Mouse (Mus musculus) embryonic facial prominence, embryonic 14.5 days (tissue): Measurements from ENCODE around the gene Pole3. TPM values are rescaled to one million over a fixed set of nuclear protein-coding genes. Genes with fewer than 3 reads are reported as not detected.
A peak's percentile ranks its signal among the peaks of the same experiment; 100 is the strongest.

Experiments
- ATAC-seq: fragments of 200-750 bp; cut with Nextera tagmentation; 2 replicates; pipeline ENCODE4 v1.8.0; 2017; ENCODE audit warnings: low read depth, moderate number of reproducible peaks, moderate TSS enrichment
- DNase-seq: peaks from one replicate; pipeline ENCODE4 v3.0.0-alpha.2; 2015; ENCODE audit warnings: low spot score
- H3K27ac ChIP-seq: fragments of 300-500 bp; sonication (generic); replicated peaks from 2 replicates; pipeline ENCODE4 v1.5.1; 2014; ENCODE audit warnings: low read depth, mild to moderate bottlenecking, low read length, moderate library complexity
- H3K27me3 ChIP-seq: fragments of 300-500 bp; sonication (generic); replicated peaks from 2 replicates; pipeline ENCODE4 v1.6.1; 2014; ENCODE audit warnings: low read length; ENCODE audit not compliant: control insufficient read depth, insufficient read depth
- H3K36me3 ChIP-seq: fragments of 300-500 bp; sonication (generic); 2 replicates; pipeline ENCODE4 v1.6.1; 2014; ENCODE audit warnings: low read length, mixed read lengths; ENCODE audit not compliant: control insufficient read depth, insufficient read depth
- H3K4me1 ChIP-seq: fragments of 300-500 bp; sonication (generic); 2 replicates; pipeline ENCODE4 v1.6.1; 2014; ENCODE audit warnings: antibody characterized with exemption, low read length; ENCODE audit not compliant: control insufficient read depth, insufficient read depth
- H3K4me2 ChIP-seq: fragments of 300-500 bp; sonication (generic); 2 replicates; pipeline ENCODE4 v1.6.1; 2014; ENCODE audit warnings: low read depth, mild to moderate bottlenecking, low read length, moderate library complexity, mixed read lengths
- H3K4me3 ChIP-seq: fragments of 300-500 bp; sonication (generic); 2 replicates; pipeline ENCODE4 v1.5.1; 2014; ENCODE audit warnings: low read depth, mild to moderate bottlenecking, low read length
- H3K9ac ChIP-seq: fragments of 300-500 bp; sonication (generic); 2 replicates; pipeline ENCODE4 v1.6.1; 2014; ENCODE audit warnings: low read depth, mild to moderate bottlenecking, low read length, moderate library complexity, mixed read lengths
- H3K9me3 ChIP-seq: fragments of 300-500 bp; sonication (generic); 2 replicates; pipeline ENCODE4 v1.6.1; 2016; ENCODE audit warnings: low read length; ENCODE audit not compliant: control insufficient read depth
- WGBS: fragments of 180-500 bp; shearing (Covaris S2); extraction: QIAGEN DNeasy Blood & Tissue Kit; methylation state at CpG from one replicate; pipeline ENCODE4 v1.1.7; 2014; 5-methylcytosine and 5-hydroxymethylcytosine counted together
- polyA plus RNA-seq: library from polyadenylated mRNA; unstranded; fragments of >200 nt; fragmentation: Nextera tagmentation; extraction: Ambion mirVana; gene quantifications from 2 replicates; pipeline ENCODE4 v1.2.1, GENCODE M21; 2014

Pole3 gene
- polyA plus RNA-seq, 1 experiment from 2014 or later = 66.3 TPM

- H3K9me3 ChIP-seq = no peaks in the 10 kb centered on the region
- no peaks in the 10 kb centered on the region for H3K4me1 ChIP-seq
- DNase-seq (peak; percentile 90), ATAC-seq (peak; percentile 73)
- no peaks in the 10 kb centered on the region for H3K36me3 ChIP-seq
- H3K27ac ChIP-seq = no peak overlapping the region
- WGBS = 24% methylated on average over 4 of the region's 4 CpGs
- H3K4me3 ChIP-seq = no peak overlapping the region
- no peak overlapping the region for H3K4me2 ChIP-seq
- H3K9ac ChIP-seq = no peak overlapping the region
- H3K27me3 ChIP-seq = no peaks in the 10 kb centered on the region
Observed at GRCm38 (mm10) chr4:62560963-62561629, 36.2 kb upstream of the Pole3 start.

- H3K4me2 ChIP-seq = no peak within 1 kb of the TSS
- no peak for DNase-seq
- no peaks in the 10 kb centered on the region for H3K27me3 ChIP-seq
- H3K36me3 ChIP-seq = no peaks in the 10 kb centered on the region
- H3K9ac ChIP-seq = no peak within 1 kb of the TSS
- H3K9me3 ChIP-seq = no peaks in the 10 kb centered on the region
- no peak within 1 kb of the TSS for H3K4me3 ChIP-seq
- WGBS = 53% methylated on average over 6 of the region's 6 CpGs
- H3K27ac ChIP-seq = no peak within 1 kb of the TSS
- no peaks in the 10 kb centered on the region for H3K4me1 ChIP-seq
- ATAC-seq = no peak
Observed at GRCm38 (mm10) chr4:62559797-62560329, 35.0 kb upstream of the Pole3 start, which contains the start of gene Rgs3. Rgs3 (plus strand) TSS chr4:62559847.

GRCm38 (mm10) chr4:62557436-62557835 is 32.6 kb upstream of the Pole3 start:
- Histone ChIP-seq H3K9me3 (no peaks in the 10 kb centered on the region), H3K36me3 (no peaks in the 10 kb centered on the region), H3K27ac (no peak overlapping the region), H3K27me3 (no peaks in the 10 kb centered on the region), H3K4me2 (no peak overlapping the region), H3K9ac (no peak overlapping the region), H3K4me3 (no peak overlapping the region), H3K4me1 (no peaks in the 10 kb centered on the region)
- no peak for ATAC-seq
- WGBS = 41% methylated on average over 3 of the region's 3 CpGs
- peak; percentile 42 for DNase-seq

- 81% methylated on average over 7 of the region's 7 CpGs for WGBS
- Histone ChIP-seq H3K27me3 (no peaks in the 10 kb centered on the region), H3K9ac (no peak overlapping the region), H3K9me3 (peaks cover 2% of the 10 kb centered on the region; the same call in 1 of the 2 replicates), H3K4me2 (no peak overlapping the region), H3K27ac (no peak overlapping the region), H3K4me1 (no peaks in the 10 kb centered on the region), H3K36me3 (no peaks in the 10 kb centered on the region), H3K4me3 (no peak overlapping the region)
- DNase-seq = no peak
- ATAC-seq = no peak
Observed at GRCm38 (mm10) chr4:62551966-62552365, 27.1 kb upstream of the Pole3 start.

- Histone ChIP-seq H3K4me1 (no peaks in the 10 kb centered on the region), H3K36me3 (no peaks in the 10 kb centered on the region), H3K27me3 (no peaks in the 10 kb centered on the region), H3K4me2 (no peak overlapping the region), H3K27ac (no peak overlapping the region), H3K9me3 (peaks cover 1% of the 10 kb centered on the region; the same call in 1 of the 2 replicates), H3K4me3 (no peak overlapping the region), H3K9ac (no peak overlapping the region)
- ATAC-seq (no peak), DNase-seq (no peak)
Observed at GRCm38 (mm10) chr4:62544801-62545200, 19.9 kb upstream of the Pole3 start.

GRCm38 (mm10) chr4:62543782-62544181 is 18.9 kb upstream of the Pole3 start:
- no peak overlapping the region for H3K9ac ChIP-seq
- no peak for ATAC-seq
- no peak overlapping the region for H3K4me2 ChIP-seq
- H3K4me3 ChIP-seq = no peak overlapping the region
- no peaks in the 10 kb centered on the region for H3K4me1 ChIP-seq
- 90% methylated on average over 6 of the region's 6 CpGs for WGBS
- no peak for DNase-seq
- no peaks in the 10 kb centered on the region for H3K9me3 ChIP-seq
- H3K27me3 ChIP-seq = no peaks in the 10 kb centered on the region
- H3K36me3 ChIP-seq = no peaks in the 10 kb centered on the region
- no peak overlapping the region for H3K27ac ChIP-seq

- Histone ChIP-seq H3K4me2 (no peak overlapping the region), H3K4me1 (no peaks in the 10 kb centered on the region), H3K27ac (no peak overlapping the region), H3K9ac (no peak overlapping the region), H3K4me3 (no peak overlapping the region), H3K9me3 (no peaks in the 10 kb centered on the region), H3K36me3 (no peaks in the 10 kb centered on the region), H3K27me3 (no peaks in the 10 kb centered on the region)
- WGBS = 67% methylated on average over 3 of the region's 3 CpGs
- no peak for ATAC-seq
- DNase-seq = no peak
Observed at GRCm38 (mm10) chr4:62541802-62542201, 16.9 kb upstream of the Pole3 start.

GRCm38 (mm10) chr4:62533729-62534128 is 8.9 kb upstream of the Pole3 start:
- Histone ChIP-seq H3K36me3 (no peaks in the 10 kb centered on the region), H3K4me1 (peaks cover 4% of the 10 kb centered on the region; the same call in 1 of the 2 replicates), H3K9ac (no peak overlapping the region), H3K4me2 (no peak overlapping the region), H3K9me3 (0 out of 2 replicates have a peak, but pooled peaks cover 8% of the 10 kb centered on the region), H3K4me3 (no peak overlapping the region), H3K27me3 (no peaks in the 10 kb centered on the region), H3K27ac (0 out of 2 replicates have a peak overlapping the region, but pooled peaks have one; percentile 28)
- 45% methylated on average over 6 of the region's 6 CpGs for WGBS
- ATAC-seq = peak; percentile 71
- DNase-seq = no peak

- DNase-seq = no peak
- peaks cover 14% of the 10 kb centered on the region for H3K36me3 ChIP-seq
Observed at GRCm38 (mm10) chr4:62527655-62528054, 2.8 kb upstream of the Pole3 start.

More at GRCm38 (mm10) chr4:62527655-62528054, 2.8 kb upstream of the Pole3 start:
- no peak for ATAC-seq
- Histone ChIP-seq H3K4me1 (peaks cover 12% of the 10 kb centered on the region; the same call in 1 of the 2 replicates), H3K9me3 (no peaks in the 10 kb centered on the region), H3K4me2 (no peak overlapping the region), H3K27me3 (no peaks in the 10 kb centered on the region), H3K27ac (no peak overlapping the region), H3K9ac (no peak overlapping the region), H3K4me3 (no peak overlapping the region)
- WGBS = 84% methylated on average over 4 of the region's 4 CpGs
